Mouse (Mus musculus) fat pad, adult 2 months (tissue): Measurements from ENCODE around the gene Akip1.

Experiments used
- DNase-seq: peaks from one replicate; pipeline ENCODE4 v3.0.0-alpha.2; 2011; ENCODE audit warnings: low read depth, low spot score; ENCODE audit errors: extremely low read depth

Gene Akip1

DNA sequence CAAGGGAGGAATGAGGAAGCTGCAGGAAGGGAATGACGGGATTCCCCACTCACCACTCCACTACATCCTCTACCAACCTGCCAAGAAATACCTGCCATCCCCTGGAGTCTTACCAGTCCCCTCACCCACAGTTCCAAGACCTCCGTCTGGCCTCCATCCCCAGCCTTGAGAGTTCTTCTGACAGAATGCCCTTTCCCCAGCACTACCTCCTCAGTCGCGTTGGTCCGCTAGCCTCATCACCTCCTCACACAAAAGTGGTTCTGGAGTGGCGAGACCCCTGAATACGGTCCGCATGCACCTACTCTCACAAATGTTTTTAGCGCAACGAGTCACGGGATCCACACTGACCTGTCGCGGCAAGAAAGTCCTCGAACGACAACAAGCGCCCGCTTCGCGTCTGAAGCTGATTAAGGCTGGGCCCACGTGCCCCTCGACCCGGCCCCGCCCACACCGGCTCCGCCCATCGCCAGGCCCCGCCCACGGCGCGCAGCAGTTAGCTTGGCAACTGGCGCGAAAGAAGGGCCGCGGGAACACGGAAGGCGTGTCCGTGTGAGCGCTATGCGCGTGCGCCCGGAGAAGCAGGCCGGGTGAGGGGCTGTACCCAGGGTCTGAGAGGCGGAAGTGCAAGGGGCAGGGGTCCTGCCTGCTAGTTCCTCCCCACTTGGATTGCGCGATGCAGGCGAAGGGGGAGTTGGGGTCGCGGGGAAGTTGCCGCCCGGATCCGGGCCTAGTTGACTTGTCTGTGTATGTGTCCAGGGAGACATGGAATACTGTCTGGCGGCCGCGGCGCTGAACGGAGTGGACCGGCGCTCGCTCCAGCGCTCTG, at the start of gene Akip1, which contains the start of gene St5:
Gene Akip1 (plus strand): TSS at position 501 of the 826 bp plus-strand sequence.
Gene St5 (minus strand): TSS at position 416 of the 826 bp plus-strand sequence.
- peak; percentile 18 for DNase-seq

GRCm38 (mm10) chr7:109654871-109655270, 48.6 kb upstream of the Akip1 start:
- no peak for DNase-seq

DNA sequence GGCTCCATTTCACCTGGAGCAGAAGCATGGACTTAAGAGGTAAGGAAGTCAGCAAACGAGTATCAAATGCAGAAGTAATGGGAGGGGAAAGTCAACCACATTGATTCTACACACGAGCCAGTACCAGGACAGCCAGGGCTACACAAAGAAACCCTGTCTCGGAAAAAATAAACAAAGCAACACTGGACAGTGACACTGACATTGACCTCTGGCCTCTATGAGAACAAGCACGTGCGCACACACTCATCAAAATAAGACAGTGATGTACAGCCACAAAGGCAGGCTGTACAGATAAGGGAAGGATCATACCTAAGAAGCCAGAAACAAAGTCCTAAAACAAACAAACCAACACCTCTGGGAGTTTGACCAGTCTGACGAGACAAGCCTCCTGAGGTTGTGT, 45.6 kb upstream of the Akip1 start:
- no peak for DNase-seq

DNA sequence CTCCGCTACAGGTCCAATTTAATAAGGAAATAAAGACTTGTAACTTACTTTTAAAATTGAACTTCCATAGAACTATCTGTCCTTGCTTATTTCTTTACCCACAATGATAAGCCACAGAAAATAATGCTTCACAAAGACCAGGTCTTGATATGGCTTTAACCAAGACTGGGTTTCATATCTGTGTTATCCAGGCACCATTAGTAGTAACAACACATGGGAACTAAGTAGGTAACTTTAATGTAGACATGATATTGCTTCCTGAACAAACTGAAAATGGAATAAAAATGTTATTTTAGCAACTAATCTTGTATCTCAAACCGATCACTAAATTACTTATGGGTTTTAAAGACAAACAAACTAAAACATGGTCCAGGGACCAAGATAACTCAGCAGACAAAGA, 44.2 kb upstream of the Akip1 start:
- DNase-seq = no peak

GRCm38 (mm10) chr7:109662626-109663025, 40.9 kb upstream of the Akip1 start:
- DNase-seq = no peak

GRCm38 (mm10) chr7:109666664-109667063, 36.8 kb upstream of the Akip1 start:
- no peak for DNase-seq

DNA sequence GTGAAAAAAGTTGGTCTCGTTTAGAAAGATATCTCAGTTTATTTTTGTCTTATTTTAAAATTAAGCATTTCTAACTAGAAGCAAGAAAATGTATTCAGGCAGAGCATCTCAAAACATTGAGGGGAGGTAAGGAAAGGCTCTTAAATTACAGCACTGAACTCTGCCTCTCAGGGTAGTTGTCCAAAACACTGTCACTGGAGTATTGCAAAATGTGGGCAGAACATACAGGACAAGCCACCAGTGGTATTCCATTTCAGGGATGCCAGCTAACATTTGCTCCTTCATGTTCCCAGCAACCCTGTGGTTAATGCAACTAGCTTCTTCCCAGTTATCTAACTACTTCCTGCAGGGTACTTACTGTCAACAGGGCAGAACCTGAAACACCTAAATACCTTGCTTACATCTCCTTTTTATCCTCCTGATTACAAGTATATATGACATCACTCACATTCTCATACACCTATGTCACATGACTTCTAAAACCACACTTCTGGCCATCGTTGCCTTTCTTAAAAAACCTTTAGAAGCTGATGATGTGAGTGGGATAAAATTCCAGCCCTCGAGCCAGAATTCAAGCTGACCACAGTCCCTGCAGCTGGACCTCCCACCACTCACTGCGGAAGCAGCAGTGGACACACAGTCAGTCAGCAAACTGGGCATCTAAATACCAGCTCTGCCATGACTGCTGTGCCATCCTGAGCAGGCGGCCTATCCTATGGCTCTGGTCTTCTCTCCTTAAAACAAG, 33.9 kb upstream of the Akip1 start:
- no peak for DNase-seq

DNA sequence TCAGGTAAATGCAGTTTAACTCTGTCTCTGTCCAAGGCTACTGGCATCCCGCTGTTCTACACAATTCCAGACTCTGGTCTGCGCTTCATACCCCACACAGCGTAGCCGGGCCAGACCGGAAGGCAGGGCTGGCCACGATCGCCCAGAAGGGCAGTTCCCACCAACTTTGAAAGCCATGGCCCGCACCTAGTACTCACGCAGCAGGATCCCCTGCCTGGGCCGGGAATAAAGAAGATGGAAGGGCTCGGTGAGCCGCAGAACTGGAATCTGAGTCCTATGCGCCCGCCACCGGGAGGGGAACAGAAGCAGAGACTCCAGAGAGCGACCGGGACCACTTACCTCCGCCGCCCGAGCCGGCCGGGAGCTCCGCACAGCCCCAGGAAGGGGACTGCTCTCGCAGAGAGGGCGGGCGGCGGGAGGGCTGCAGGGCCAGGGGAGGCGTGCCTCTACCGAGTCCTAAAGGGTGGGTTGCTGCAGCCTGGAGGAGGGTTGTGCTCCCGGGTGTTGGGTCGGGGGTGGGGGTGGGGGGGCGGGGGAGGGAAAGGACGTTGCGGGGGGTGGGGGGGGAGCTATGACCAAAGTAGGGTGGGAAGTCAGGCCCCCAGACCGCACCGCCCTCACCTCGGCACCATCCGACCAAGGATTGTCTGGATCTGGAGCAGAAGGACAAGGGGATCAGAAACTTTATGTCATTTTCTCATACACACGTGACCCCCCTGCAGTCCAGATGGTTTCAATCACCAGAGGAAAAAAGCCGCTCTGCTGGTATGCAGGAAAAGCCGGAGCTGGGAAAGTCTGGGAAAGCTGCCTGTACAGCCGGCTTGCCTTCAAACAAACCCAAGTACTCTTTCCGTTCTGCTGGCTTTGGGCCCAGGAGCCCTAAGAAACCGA, 31.7 kb upstream of the Akip1 start:
- no peak for DNase-seq

DNA sequence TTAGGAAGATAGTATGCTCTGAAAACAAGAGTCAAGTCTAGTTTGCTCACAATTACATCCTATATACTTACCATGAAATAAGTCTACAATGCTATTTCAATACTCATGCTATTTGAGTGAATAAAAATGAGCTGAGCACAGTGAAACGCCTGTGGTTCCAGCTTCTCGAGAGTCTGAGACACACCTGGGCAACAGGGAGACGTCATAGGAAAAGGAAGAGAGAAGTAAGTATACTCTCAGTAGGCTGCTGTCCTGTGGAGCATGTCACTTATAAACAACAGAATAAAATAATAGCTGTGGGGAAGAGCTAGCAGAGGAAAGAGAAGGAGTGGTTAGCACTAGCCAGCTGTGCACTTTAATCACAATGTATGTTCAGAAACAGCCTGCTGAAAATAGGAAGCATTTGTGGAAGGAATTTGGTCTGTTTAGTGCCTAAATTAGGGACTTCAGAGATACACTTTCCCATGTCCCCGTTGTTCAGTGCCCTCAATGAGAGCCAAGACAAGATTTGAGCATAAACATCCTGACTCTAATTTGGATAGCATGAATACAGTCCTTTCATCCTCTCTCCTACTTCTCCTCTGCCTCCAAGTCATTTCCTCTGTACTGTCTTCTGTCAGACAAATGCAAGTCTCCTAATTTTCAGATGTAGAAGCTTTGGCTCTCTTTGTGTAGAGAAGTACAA, 28.4 kb upstream of the Akip1 start:
- no peak for DNase-seq

- DNase-seq = no peak
Measured at GRCm38 (mm10) chr7:109680284-109680683, 23.2 kb upstream of the Akip1 start.

DNA sequence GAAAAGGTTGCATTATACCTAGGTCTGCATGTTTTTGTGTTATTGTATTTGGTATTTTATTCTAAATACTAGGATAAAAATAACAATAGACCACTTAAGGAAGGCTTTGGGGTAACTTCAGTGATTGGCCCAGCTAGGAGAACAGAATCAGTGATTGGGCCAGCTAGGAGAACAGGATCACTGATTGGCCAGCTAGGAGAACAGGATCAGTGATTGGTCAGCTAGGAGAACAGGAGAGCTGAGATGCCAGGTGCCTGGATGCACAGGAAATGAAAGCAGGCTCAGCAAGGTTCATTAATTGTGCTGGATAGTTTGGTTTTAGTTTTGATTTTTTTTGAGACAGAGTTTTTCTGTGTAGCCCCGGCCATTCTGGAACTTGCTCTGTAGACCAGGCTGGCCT, 22.6 kb upstream of the Akip1 start:
- no peak for DNase-seq

- no peak for DNase-seq
Measured at GRCm38 (mm10) chr7:109686585-109687128, 16.8 kb upstream of the Akip1 start.

GRCm38 (mm10) chr7:109690101-109690500, 13.4 kb upstream of the Akip1 start:
- no peak for DNase-seq

DNA sequence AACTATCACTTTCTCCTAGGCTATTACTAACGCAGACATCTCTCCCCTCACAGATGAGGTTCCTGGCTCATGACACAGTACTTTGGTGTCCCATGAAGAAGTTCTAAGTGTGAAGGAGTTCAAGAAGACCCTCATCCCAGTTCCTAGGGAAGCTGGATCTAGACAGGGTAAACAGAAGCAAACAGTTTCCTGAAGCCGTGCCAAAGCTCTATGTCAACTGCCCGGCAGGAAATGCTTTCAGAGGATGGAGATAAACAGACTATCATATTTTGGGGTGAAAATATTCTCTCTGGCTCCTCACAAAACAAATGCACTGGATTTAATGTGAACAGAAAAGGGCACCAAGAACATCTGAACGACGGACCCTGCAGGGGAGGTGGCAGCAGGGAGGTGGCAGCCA, 12.5 kb upstream of the Akip1 start:
- DNase-seq = no peak

- DNase-seq = no peak
Measured at GRCm38 (mm10) chr7:109694576-109695338, 8.7 kb upstream of the Akip1 start.

GRCm38 (mm10) chr7:109695339-109695726, 8.2 kb upstream of the Akip1 start:
- DNase-seq = no peak

DNA sequence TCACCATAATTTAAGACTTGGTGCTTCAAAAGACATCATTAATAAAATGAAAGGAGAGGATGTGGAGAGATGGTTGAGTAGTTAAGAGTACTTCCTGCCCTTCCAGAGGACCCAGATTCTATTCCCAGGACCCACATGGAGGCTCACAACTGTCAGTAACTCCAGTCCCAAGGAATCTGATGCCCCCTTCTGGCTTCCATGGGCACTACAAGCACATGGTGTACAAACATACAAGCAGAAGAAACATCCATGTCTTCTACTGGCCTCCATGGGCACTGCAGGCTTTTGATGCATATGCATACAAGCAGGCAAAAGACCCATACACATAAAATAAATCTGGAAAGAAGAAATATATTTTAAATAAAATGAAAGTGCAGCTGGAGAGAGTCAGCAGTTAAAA, 3.3 kb upstream of the Akip1 start:
- no peak for DNase-seq

DNA sequence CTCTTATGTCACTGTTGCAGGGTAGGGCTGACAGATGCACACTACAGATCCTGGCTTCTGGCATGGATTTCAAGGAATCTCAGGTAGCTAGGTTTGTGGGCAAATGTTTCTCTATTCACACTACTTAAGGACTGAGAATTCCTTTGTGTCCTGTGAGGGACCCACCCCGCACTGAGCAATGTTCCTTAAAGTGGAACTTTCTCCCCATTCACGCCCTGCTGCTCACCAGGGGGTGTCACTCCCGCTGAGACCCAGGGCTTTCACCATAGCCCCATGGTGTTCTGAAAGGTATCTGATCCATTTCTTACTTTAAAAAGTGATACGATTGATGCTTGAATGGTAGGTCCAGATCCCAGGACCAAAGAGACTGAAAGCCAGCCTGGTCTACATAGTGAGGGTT, 769 bp upstream of the Akip1 start:
- no peak for DNase-seq

DNA sequence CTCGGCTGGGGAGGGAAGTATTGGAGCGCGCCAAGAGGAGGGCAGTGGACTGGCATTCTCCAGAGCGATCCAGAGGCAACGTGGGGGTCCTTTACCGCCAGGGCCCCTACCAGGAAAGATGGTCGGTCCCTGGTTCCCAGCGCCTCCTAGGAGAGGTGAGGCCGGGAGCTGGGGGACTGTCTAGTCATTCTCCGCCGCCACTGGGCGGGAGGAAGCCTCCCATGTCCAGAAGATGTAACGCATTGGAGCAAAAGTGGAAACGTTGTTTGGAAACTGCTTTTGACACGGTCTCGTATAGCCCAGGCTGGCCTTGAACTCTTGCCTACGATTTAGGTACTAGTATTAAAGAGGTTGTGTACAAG, 507 bp downstream of the Akip1 start:
- no peak for DNase-seq

DNA sequence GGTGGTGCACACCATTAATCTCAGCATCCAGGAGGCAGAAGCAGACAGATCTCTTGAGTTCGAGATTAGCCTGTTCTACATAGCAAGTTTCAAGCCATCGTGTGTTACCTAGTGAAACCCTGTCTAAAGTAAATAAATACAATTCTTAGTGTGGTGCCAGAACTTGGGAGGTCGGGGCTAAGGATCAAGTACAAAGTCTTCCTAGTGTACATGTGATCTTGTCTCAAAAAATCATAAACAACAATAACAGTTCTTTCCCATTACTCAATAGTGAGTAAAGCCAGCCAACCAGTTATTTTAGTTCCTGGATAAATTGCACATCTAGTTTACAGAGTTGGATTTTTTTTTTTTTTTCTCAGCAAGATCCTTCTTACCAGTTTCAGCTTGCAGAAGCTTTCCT, 971 bp downstream of the Akip1 start:
- peak; percentile 16 for DNase-seq
